Mouse (Mus musculus): ENCODE measurements around the gene Nt5c3b. TPM values are rescaled to one million over a fixed set of nuclear protein-coding genes. Genes with fewer than 3 reads are reported as not detected.

Gene Nt5c3b
- polyA plus RNA-seq, 1 experiment from 2014 or later: 105 TPM

DNA sequence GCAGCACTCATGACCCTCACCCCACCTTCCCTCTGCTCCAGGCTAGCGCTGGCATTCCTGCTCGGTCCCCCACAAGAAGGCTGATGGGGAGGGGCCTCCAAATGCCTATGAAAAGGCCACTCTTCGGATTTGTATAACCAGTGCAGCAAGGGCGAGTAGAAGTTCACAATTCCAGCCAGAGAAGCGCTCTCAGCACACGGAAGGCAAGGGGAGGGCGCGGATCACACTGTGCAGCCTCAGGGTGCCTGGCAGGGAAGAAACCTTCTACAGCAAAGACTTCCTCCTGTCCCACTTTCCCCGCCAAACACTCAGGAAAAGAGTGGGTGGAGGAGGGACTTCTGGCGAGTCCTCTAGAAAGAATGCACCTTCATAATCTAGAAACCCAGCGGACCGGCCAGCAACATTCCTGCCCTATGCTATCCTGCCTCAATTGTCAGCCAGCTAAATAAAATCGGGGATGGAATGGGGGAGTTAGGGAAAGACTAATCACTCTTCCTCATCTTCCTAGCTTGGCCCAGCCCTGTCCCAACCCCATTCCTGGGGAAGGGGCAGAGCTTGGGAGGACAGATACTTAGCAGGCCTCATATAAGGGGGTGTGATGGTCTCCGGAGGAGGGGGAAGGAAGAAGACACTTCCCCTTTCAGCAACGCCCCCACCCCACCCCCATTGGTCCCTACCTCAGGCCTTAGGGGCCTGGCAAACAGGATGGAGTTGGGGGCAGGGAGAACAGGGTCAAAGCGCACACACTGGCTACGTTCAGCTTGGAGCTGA is 45.6 kb downstream of the Nt5c3b start:
- peak overlapping the region; percentile 73 for H3K9ac ChIP-seq
- 29% methylated on average over 17 of the region's 17 CpGs for WGBS
- no peak for ATAC-seq

DNA sequence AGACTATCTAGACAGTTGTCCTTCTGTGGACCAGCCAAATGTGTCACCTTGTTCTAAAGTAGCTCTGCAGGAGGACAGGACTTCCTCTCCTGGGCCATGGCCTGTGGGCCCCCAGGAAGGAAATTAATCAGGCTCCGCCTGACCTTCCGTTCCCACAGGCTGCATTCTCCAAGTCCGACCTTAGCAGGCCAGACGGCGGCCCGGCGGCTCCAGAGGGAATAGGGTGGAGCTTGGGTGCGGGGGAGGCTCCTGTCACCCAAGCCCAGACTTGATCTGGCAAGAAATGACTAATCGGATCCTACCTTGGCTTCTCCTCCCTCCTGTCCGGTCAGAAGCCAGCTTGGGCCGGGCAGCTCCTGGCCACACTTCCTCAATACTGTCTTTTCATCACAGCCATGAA is 46.4 kb downstream of the Nt5c3b start:
- peaks cover 31% of the 10 kb centered on the region for H3K27me3 ChIP-seq
- 42% methylated on average over 11 of the region's 11 CpGs for WGBS
- no peak overlapping the region for H3K27ac ChIP-seq
- no peak overlapping the region for H3K9ac ChIP-seq
- peak overlapping the region; percentile 62; the same call in 1 of the 2 replicates for H3K4me3 ChIP-seq
- peak overlapping the region; percentile 66 for H3K4me2 ChIP-seq
- ATAC-seq: no peak
- peaks cover 23% of the 10 kb centered on the region for H3K4me1 ChIP-seq
- H3K9me3 ChIP-seq (replicated peaks): no peaks in the 10 kb centered on the region
- no peaks in the 10 kb centered on the region for H3K36me3 ChIP-seq (ENCODE audit: poor library complexity, severe bottlenecking)

More for the DNA sequence above, 45.6 kb downstream of the Nt5c3b start:
- Histone ChIP-seq H3K4me2 (peak overlapping the region; percentile 66), H3K27me3 (peaks cover 36% of the 10 kb centered on the region), H3K4me1 (peaks cover 22% of the 10 kb centered on the region), H3K4me3 (peak overlapping the region; percentile 62), H3K36me3 (ENCODE audit: poor library complexity, severe bottlenecking) (no peaks in the 10 kb centered on the region), H3K9me3 (replicated peaks) (no peaks in the 10 kb centered on the region), H3K27ac (no peak overlapping the region)

- peaks cover 25% of the 10 kb centered on the region for H3K27me3 ChIP-seq
- WGBS: 78% methylated on average over 5 of the region's 5 CpGs
- no peaks in the 10 kb centered on the region for H3K9me3 ChIP-seq (replicated peaks)
- no peak overlapping the region for H3K27ac ChIP-seq
- H3K4me1 ChIP-seq: peaks cover 28% of the 10 kb centered on the region
- H3K36me3 ChIP-seq (ENCODE audit: poor library complexity, severe bottlenecking): no peaks in the 10 kb centered on the region
- ATAC-seq: no peak
- H3K9ac ChIP-seq: no peak overlapping the region
- 0 out of 2 replicates have a peak overlapping the region, but pooled peaks have one; percentile 66 for H3K4me2 ChIP-seq
- H3K4me3 ChIP-seq: no peak overlapping the region
Observed at GRCm38 (mm10) chr11:100394353-100395074, 47.1 kb downstream of the Nt5c3b start.

GRCm38 (mm10) chr11:100393733-100394132 is 47.9 kb downstream of the Nt5c3b start:
- Histone ChIP-seq H3K9me3 (replicated peaks) (no peaks in the 10 kb centered on the region), H3K27ac (no peak overlapping the region), H3K4me3 (no peak overlapping the region), H3K9ac (no peak overlapping the region), H3K4me2 (no peak overlapping the region), H3K36me3 (ENCODE audit: poor library complexity, severe bottlenecking) (no peaks in the 10 kb centered on the region), H3K4me1 (peaks cover 28% of the 10 kb centered on the region), H3K27me3 (peaks cover 25% of the 10 kb centered on the region)
- no peak for ATAC-seq
- 82% methylated on average over 7 of the region's 7 CpGs for WGBS

GRCm38 (mm10) chr11:100392958-100393357 is 48.6 kb downstream of the Nt5c3b start:
- no peaks in the 10 kb centered on the region for H3K9me3 ChIP-seq (replicated peaks)
- ATAC-seq: no peak
- no peak overlapping the region for H3K4me2 ChIP-seq
- H3K36me3 ChIP-seq (ENCODE audit: poor library complexity, severe bottlenecking): no peaks in the 10 kb centered on the region
- no peak overlapping the region for H3K4me3 ChIP-seq
- H3K9ac ChIP-seq: no peak overlapping the region
- H3K4me1 ChIP-seq: peaks cover 28% of the 10 kb centered on the region
- H3K27me3 ChIP-seq: peaks cover 25% of the 10 kb centered on the region
- WGBS: 86% methylated on average over 5 of the region's 5 CpGs
- H3K27ac ChIP-seq: no peak overlapping the region

- 65% methylated on average over 7 of the region's 7 CpGs for WGBS
- no peaks in the 10 kb centered on the region for H3K9me3 ChIP-seq (replicated peaks)
Observed at GRCm38 (mm10) chr11:100391884-100392345, 49.7 kb downstream of the Nt5c3b start.

GRCm38 (mm10) chr11:100391081-100391883 is 50.3 kb downstream of the Nt5c3b start:
- 67% methylated on average over 9 of the region's 9 CpGs for WGBS
- Histone ChIP-seq H3K4me3 (no peak overlapping the region), H3K27me3 (peaks cover 15% of the 10 kb centered on the region), H3K4me2 (no peak overlapping the region), H3K36me3 (ENCODE audit: poor library complexity, severe bottlenecking) (no peaks in the 10 kb centered on the region), H3K9me3 (replicated peaks) (no peaks in the 10 kb centered on the region), H3K4me1 (peaks cover 20% of the 10 kb centered on the region), H3K27ac (no peak overlapping the region), H3K9ac (no peak overlapping the region)
- ATAC-seq: no peak

More at GRCm38 (mm10) chr11:100391884-100392345, 49.7 kb downstream of the Nt5c3b start:
- no peak overlapping the region for H3K4me2 ChIP-seq
- H3K36me3 ChIP-seq (ENCODE audit: poor library complexity, severe bottlenecking): no peaks in the 10 kb centered on the region
- H3K4me1 ChIP-seq: peaks cover 26% of the 10 kb centered on the region
- H3K27me3 ChIP-seq: peaks cover 21% of the 10 kb centered on the region
- no peak overlapping the region; the same call in 1 of the 2 replicates for H3K9ac ChIP-seq
- ATAC-seq: no peak
- H3K4me3 ChIP-seq: no peak overlapping the region
- H3K27ac ChIP-seq: no peak overlapping the region

GRCm38 (mm10) chr11:100389931-100390445 is 51.6 kb downstream of the Nt5c3b start:
- Histone ChIP-seq H3K27ac (no peak overlapping the region), H3K9me3 (replicated peaks) (no peaks in the 10 kb centered on the region), H3K27me3 (peaks cover 2% of the 10 kb centered on the region), H3K4me1 (peaks cover 7% of the 10 kb centered on the region), H3K36me3 (ENCODE audit: poor library complexity, severe bottlenecking) (peaks cover 8% of the 10 kb centered on the region; the same call in 1 of the 2 replicates), H3K4me2 (no peak overlapping the region), H3K9ac (no peak overlapping the region), H3K4me3 (no peak overlapping the region)
- 49% methylated on average over 8 of the region's 8 CpGs for WGBS
- ATAC-seq: no peak

GRCm38 (mm10) chr11:100388588-100388987 is 53.0 kb downstream of the Nt5c3b start:
- 92% methylated on average over 6 of the region's 6 CpGs for WGBS
- H3K27ac ChIP-seq: no peak overlapping the region
- no peaks in the 10 kb centered on the region for H3K9me3 ChIP-seq (replicated peaks)

DNA sequence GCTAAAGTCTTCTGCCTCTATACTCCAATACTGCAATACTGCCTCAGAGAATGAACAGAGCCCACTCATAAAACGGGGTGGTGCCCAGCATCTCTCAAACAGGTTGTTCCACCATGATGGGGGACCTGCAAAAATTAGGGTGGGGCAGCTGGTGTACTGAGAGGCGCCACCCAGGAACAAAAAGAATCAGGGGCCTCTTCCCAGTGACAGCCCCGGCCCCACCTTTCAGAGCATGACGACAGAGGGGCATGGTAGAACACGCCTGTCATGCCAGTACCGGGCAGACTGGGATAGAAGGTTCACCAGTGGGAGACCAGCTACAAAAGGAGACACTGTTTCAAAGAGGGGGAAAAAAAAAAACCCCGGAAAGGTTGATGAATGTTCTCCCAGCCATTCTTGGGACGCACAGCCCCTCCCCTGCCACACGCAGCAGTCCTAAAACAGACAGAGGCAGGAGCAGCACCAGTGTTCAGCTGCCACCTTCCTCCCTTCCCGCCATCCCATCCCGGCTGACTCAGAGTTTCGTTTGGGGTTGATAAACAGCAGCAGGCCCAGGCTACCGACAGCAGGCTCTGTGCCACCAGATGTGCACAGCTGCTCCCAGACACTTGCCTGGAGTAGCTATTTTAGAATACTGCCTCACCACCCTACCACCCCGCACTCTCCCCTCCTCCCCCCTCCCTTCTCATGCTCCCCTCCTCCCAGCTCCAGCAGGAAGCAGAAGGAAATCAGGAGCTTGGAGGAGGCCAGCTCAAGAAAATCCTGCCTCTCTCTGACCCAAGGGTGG is 53.8 kb downstream of the Nt5c3b start:
- 0 out of 2 replicates have a peak, but pooled peaks have one; percentile 16 for ATAC-seq
- no peaks in the 10 kb centered on the region for H3K9me3 ChIP-seq (replicated peaks)
- H3K9ac ChIP-seq: no peak overlapping the region
- no peak overlapping the region for H3K4me2 ChIP-seq
- no peak overlapping the region for H3K27ac ChIP-seq
- no peak overlapping the region for H3K4me3 ChIP-seq
- no peaks in the 10 kb centered on the region for H3K27me3 ChIP-seq
- WGBS: 63% methylated on average over 14 of the region's 14 CpGs
- H3K4me1 ChIP-seq: peaks cover 6% of the 10 kb centered on the region
- H3K36me3 ChIP-seq (ENCODE audit: poor library complexity, severe bottlenecking): peaks cover 28% of the 10 kb centered on the region

More at GRCm38 (mm10) chr11:100388588-100388987, 53.0 kb downstream of the Nt5c3b start:
- H3K4me2 ChIP-seq: no peak overlapping the region
- no peaks in the 10 kb centered on the region for H3K27me3 ChIP-seq
- peaks cover 20% of the 10 kb centered on the region; the same call in 1 of the 2 replicates for H3K36me3 ChIP-seq (ENCODE audit: poor library complexity, severe bottlenecking)
- no peak for ATAC-seq
- H3K4me3 ChIP-seq: no peak overlapping the region
- no peak overlapping the region for H3K9ac ChIP-seq
- peaks cover 6% of the 10 kb centered on the region for H3K4me1 ChIP-seq

DNA sequence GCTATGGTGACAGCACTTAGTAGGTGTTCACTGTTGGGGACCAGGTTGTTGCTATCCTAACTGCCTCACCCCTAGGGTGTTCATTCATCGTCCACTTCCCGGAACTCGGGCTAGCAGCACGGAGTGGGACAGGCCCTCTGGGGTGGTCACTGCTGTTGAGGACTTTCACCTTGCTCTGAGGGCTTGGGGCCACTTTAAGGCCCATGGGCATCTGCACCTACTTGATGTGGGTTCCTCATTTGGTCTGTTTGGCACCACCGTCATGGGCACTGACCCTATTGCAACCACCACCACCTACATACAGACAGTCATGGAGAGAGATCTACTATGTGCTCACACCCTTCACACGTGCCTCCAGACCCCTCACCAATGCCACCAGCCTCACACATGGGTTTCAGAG is 54.5 kb downstream of the Nt5c3b start:
- no peak overlapping the region for H3K4me3 ChIP-seq
- no peak overlapping the region for H3K27ac ChIP-seq
- H3K9ac ChIP-seq: no peak overlapping the region
- H3K27me3 ChIP-seq: no peaks in the 10 kb centered on the region
- H3K36me3 ChIP-seq (ENCODE audit: poor library complexity, severe bottlenecking): peaks cover 35% of the 10 kb centered on the region
- H3K4me2 ChIP-seq: no peak overlapping the region
- 89% methylated on average over 6 of the region's 6 CpGs for WGBS
- no peak for ATAC-seq
- no peaks in the 10 kb centered on the region for H3K9me3 ChIP-seq (replicated peaks)
- H3K4me1 ChIP-seq: peaks cover 6% of the 10 kb centered on the region

Measured in forebrain, embryonic 13.5 days (tissue).